Mouse (Mus musculus) limb, embryonic 10.5 days (tissue): Measurements from ENCODE around the gene Rfc5. TPM values are rescaled to one million over a fixed set of nuclear protein-coding genes. Genes with fewer than 3 reads are reported as not detected.
"Not testable (repeated sequence)": the region's sequence is repeated elsewhere in the genome, so short reads cannot be mapped to it uniquely, and the experiment has no call there.

Experiments
- DNase-seq: peaks from one replicate; pipeline ENCODE4 v3.0.0-alpha.2; 2017; ENCODE audit warnings: low spot score
- H3K27ac ChIP-seq: fragments of 300-500 bp; sonication (generic); 2 replicates; pipeline ENCODE4 v1.5.1; 2016; ENCODE audit warnings: mild to moderate bottlenecking
- H3K27me3 ChIP-seq: fragments of 300-500 bp; sonication (generic); 2 replicates; pipeline ENCODE4 v1.6.1; 2016; ENCODE audit warnings: low read depth, mild to moderate bottlenecking; ENCODE audit not compliant: poor library complexity, severe bottlenecking
- H3K36me3 ChIP-seq: fragments of 300-500 bp; sonication (generic); 2 replicates; pipeline ENCODE4 v1.6.1; 2016; ENCODE audit warnings: mild to moderate bottlenecking, moderate library complexity
- H3K4me1 ChIP-seq: fragments of 300-500 bp; sonication (generic); 2 replicates; pipeline ENCODE4 v1.6.1; 2016
- H3K4me3 ChIP-seq: fragments of 300-500 bp; sonication (generic); 2 replicates; pipeline ENCODE4 v1.5.1; 2016; ENCODE audit warnings: mild to moderate bottlenecking, moderate library complexity
- H3K9me3 ChIP-seq: fragments of 300-500 bp; sonication (generic); replicated peaks from 2 replicates; pipeline ENCODE4 v1.6.1; 2016; ENCODE audit warnings: mild to moderate bottlenecking
- WGBS: fragments of 180-500 bp; shearing (Covaris S2); methylation state at CpG from one replicate; pipeline ENCODE4 v1.1.7; 2016; 5-methylcytosine and 5-hydroxymethylcytosine counted together
- polyA plus RNA-seq: library from polyadenylated mRNA; unstranded; fragments of >200 nt; fragmentation: Nextera tagmentation; extraction: Ambion mirVana; gene quantifications from 2 replicates; pipeline ENCODE4 v1.2.1, GENCODE M21; 2016

The Rfc5 gene
- 159 and 167 TPM in 2 replicates for polyA plus RNA-seq

- Histone ChIP-seq H3K4me3 (peak within 1 kb of the TSS; percentile 85), H3K4me1 (peaks cover 17% of the 10 kb centered on the region), H3K27me3 (no peaks in the 10 kb centered on the region), H3K36me3 (peaks cover 35% of the 10 kb centered on the region), H3K9me3 (peaks cover 6% of the 10 kb centered on the region; the same call in 1 of the 2 replicates), H3K27ac (peak within 1 kb of the TSS; percentile 95)
- peak; percentile 98 for DNase-seq
- under 1% methylated on average over 44 of the region's 44 CpGs for WGBS
Observed at GRCm38 (mm10) chr5:117388877-117389276, at the start of gene Rfc5. TSS of gene Rfc5 (minus strand) at chr5:117389047.

DNA sequence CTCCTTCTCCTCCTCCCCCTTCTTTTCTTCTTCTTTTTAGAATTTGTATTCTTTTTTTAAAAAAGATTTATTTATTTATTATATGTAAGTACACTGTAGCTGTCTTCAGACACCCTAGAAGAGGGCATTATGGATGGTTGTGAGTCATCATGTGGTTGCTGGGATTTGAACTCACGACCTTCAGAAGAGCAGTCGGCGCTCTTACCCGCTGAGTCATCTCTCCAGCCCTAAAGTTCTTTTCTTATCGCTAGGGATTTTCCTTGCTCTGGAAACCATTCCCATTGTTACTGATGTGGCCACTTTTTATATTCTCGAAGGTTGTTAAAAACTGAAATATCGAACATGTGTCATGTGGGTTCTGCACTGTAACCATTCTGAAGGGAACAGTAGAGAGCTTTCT, 44.7 kb upstream of the Rfc5 start:
- H3K27ac ChIP-seq, H3K27me3 ChIP-seq, H3K9me3 ChIP-seq, H3K4me1 ChIP-seq, H3K36me3 ChIP-seq, DNase-seq, H3K4me3 ChIP-seq: not testable (repeated sequence)
- 93% methylated on average over 7 of the region's 7 CpGs for WGBS

DNA sequence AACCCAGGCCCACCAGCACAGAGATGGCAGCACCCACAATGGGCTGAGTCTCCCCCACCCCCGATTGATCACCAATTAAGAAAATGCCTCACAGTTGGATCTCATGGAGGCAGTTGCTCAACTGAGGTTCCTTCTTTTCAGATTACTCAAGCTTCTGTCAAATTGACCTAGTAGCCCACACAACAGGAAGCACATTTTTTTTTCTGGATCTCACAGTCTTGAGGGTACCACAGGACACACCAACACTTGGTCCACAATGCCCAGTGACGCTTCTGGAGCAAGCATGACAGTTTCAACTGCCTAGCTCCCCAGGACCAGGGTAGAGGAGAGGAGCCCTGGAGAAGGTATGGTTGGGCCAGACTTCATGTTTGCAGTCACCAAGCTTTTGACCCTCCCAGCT, 28.6 kb upstream of the Rfc5 start:
- Histone ChIP-seq H3K4me1 (peaks cover 20% of the 10 kb centered on the region), H3K4me3 (no peak overlapping the region), H3K27me3 (peaks cover 52% of the 10 kb centered on the region), H3K27ac (no peak overlapping the region), H3K9me3 (no peaks in the 10 kb centered on the region), H3K36me3 (no peaks in the 10 kb centered on the region)
- 84% methylated on average over 2 of the region's 2 CpGs for WGBS
- no peak for DNase-seq

- no peak overlapping the region for H3K4me3 ChIP-seq
- no peak for DNase-seq
Observed at GRCm38 (mm10) chr5:117415011-117415912, 26.4 kb upstream of the Rfc5 start.

GRCm38 (mm10) chr5:117414611-117415010, 25.8 kb upstream of the Rfc5 start:
- no peaks in the 10 kb centered on the region for H3K36me3 ChIP-seq
- peak overlapping the region; percentile 70 for H3K4me3 ChIP-seq
- no peak overlapping the region for H3K27ac ChIP-seq
- WGBS, result 1% methylated on average over 10 of the region's 10 CpGs
- peaks cover 80% of the 10 kb centered on the region for H3K27me3 ChIP-seq
- peaks cover 20% of the 10 kb centered on the region for H3K4me1 ChIP-seq
- DNase-seq, result no peak
- H3K9me3 ChIP-seq, result no peaks in the 10 kb centered on the region

More at GRCm38 (mm10) chr5:117415011-117415912, 26.4 kb upstream of the Rfc5 start:
- WGBS, result 23% methylated on average over 19 of the region's 19 CpGs
- Histone ChIP-seq H3K36me3 (no peaks in the 10 kb centered on the region), H3K4me1 (peaks cover 20% of the 10 kb centered on the region), H3K27me3 (peaks cover 74% of the 10 kb centered on the region), H3K27ac (no peak overlapping the region), H3K9me3 (no peaks in the 10 kb centered on the region)

DNA sequence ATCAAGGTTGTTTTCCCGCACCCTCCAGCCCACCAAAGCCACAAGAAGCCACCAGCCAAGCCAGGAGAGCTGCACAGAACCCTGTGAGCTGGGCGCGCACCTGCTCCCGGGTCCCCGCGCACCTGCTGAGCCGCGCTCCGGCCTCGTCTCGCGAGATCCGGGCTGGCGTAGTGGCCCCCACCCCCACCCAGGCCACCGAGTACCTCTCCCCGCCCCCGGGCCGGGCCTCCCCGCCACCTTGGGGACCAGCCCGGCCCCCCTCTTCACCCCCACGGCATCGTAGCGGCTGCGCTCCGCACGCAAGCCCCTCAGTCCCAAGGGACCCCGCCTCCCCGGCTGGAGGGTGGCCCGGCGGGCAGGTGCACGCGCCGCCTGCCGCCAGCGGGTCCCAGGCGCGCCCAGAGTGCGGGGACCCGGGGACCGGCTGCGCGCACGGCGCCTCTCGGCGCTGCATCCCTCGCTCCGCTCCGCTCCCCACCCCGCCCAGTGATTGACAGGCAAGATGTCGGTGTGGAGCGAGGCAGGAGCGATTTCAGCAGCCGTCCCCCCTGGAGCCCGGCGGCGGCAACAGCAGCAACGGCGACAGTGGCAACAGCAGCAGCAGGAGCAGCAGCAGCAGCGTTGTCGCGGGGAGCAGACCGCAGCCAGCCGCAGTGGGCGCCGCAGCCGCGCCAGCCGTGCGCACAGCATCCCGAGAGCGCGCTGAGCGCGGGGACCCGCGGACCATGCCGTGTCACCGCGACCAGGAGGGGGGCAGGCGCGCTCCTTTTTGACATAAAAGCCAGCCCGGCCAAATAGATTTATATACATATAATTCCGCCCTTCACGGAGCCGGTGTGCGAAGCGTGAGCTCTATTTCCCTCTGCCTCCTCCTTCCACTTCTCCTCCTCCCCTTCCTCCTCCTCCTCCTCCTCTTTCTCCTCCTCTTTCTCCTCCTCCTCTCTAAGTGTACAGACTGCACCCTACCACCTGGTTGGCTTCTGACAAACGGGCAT, 25.0 kb upstream of the Rfc5 start, which contains the start of gene Ksr2:
Gene Ksr2, plus strand, starts transcription at position 494 of the 995 bp plus-strand sequence.
- Histone ChIP-seq H3K27me3 (peaks cover 86% of the 10 kb centered on the region), H3K4me3 (peak within 1 kb of the TSS; percentile 70), H3K36me3 (no peaks in the 10 kb centered on the region), H3K9me3 (no peaks in the 10 kb centered on the region), H3K4me1 (peaks cover 20% of the 10 kb centered on the region), H3K27ac (no peak within 1 kb of the TSS)
- DNase-seq, result peak; percentile 71
- under 1% methylated on average over 88 of the region's 89 CpGs for WGBS

DNA sequence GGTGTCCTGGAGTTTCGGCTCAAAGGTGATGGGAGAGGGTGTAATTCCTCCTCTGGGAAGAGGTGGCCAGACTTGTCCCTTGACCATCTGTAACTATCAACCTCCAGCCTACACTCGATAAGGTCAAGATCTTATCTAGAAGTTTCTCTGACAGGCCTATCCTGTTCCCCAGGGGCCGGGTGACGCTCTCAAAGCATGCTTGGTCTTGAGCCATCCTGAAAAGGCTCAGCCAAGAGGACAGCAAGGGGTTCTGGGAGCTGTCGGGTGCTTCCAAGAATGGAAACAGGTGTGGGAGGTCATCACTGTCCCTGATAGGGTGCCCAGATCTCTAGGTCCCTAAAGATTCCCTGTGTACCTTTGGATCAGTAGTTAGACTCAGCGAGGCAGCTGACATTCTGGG, 20.5 kb upstream of the Rfc5 start:
- peaks cover 13% of the 10 kb centered on the region for H3K4me1 ChIP-seq
- H3K4me3 ChIP-seq, result no peak overlapping the region
- H3K36me3 ChIP-seq, result no peaks in the 10 kb centered on the region
- 76% methylated on average over 6 of the region's 6 CpGs for WGBS
- no peak for DNase-seq
- H3K27me3 ChIP-seq, result peaks cover 53% of the 10 kb centered on the region
- no peaks in the 10 kb centered on the region for H3K9me3 ChIP-seq
- H3K27ac ChIP-seq, result no peak overlapping the region

DNA sequence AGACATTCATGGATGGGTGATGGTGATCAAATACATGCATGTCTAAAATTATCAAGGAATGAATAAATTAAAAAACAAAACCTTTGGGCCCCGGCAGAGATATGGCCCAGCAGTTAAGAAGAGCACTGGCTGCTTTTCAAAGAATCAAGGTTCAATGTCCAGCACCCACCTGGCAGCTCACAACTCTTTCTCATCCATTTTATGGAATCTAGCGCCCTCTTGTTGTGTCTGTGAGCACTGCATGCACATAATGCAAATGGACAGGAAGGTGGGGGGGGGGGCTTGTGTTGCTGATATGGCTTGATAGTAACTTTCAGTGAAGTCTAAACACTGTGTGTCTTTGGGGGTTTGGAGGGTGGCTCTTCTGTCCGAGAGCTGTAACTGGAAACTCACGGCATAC, 19.4 kb upstream of the Rfc5 start:
- H3K9me3 ChIP-seq, result no peaks in the 10 kb centered on the region
- peaks cover 42% of the 10 kb centered on the region for H3K27me3 ChIP-seq
- no peak overlapping the region for H3K27ac ChIP-seq
- H3K4me1 ChIP-seq, result peaks cover 2% of the 10 kb centered on the region; the same call in 1 of the 2 replicates
- no peak overlapping the region for H3K4me3 ChIP-seq
- 70% methylated on average over 4 of the region's 4 CpGs for WGBS
- no peak for DNase-seq
- H3K36me3 ChIP-seq, result no peaks in the 10 kb centered on the region

DNA sequence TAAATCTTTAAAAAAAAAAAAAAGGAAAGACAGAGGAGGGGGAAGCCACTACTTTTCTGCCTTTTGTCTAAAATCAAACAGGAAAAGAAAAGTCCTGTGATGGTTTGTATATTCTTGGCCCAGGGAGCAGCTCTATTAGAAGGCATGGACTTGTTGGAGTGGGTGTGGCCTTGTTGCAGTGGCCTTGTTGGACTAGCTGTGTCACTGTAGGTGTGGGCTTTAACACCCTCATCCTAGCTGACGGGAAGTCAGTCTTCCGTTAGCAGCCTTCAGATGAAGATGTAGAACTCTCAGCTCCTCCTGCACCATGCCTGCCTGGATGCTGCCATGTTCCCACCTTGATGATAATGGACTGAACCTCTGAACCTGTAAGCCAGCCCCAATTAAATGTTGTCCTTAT, 15.8 kb upstream of the Rfc5 start:
- H3K9me3 ChIP-seq, DNase-seq, H3K4me3 ChIP-seq, H3K36me3 ChIP-seq, H3K4me1 ChIP-seq, H3K27ac ChIP-seq, H3K27me3 ChIP-seq: not testable (repeated sequence)
- WGBS, result 86% methylated on average over 2 of the region's 2 CpGs

DNA sequence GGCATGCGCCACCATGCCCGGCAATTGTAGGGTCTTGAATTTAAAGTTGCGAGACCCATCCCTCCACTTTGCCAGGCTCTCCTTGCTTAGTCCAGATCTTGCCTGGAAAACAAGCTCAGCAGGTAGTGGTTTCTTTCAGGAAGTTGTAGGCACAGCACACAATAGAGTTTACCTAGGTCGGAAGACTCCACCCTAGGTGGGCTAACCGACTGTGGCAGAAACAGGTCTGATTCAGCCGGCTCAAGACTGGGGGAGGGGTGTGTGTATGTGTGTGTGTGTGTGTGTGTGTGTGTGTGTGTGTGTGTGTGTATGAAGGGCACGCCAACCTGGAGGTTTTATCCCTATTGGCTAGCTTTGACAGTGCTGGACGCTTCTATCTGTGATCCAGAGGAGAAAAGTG, 14.8 kb upstream of the Rfc5 start:
- DNase-seq, result no peak

DNA sequence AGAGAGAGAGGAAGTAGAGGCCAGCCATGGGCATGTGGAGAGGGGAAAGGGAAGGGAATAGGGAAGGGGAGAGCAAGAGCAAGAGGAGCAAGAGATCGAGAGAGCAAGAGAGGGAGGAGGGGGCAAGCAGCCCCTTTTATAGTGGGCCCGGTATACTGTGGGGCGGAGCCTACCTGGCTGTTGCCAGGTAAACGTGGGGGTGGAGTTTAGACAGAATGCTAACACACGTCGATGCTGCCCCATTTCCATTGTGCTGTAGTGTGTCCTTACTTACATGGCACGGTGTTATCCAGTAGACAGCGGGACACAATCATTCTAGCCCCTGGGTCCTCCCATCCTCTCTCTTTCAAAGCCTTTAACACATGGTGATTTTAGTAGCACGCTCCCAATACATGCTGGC, 10.4 kb upstream of the Rfc5 start:
- no peaks in the 10 kb centered on the region for H3K9me3 ChIP-seq
- H3K27me3 ChIP-seq, result no peaks in the 10 kb centered on the region
- no peaks in the 10 kb centered on the region for H3K36me3 ChIP-seq
- H3K4me1 ChIP-seq, result no peaks in the 10 kb centered on the region
- 78% methylated on average over 9 of the region's 9 CpGs for WGBS
- H3K4me3 ChIP-seq, result no peak overlapping the region
- no peak for DNase-seq
- H3K27ac ChIP-seq, result no peak overlapping the region

More for the DNA sequence above, 14.8 kb upstream of the Rfc5 start:
- 89% methylated on average over 8 of the region's 8 CpGs for WGBS
- H3K4me3 ChIP-seq, result no peak overlapping the region
- no peaks in the 10 kb centered on the region for H3K27me3 ChIP-seq
- no peak overlapping the region for H3K27ac ChIP-seq
- no peaks in the 10 kb centered on the region for H3K4me1 ChIP-seq
- no peaks in the 10 kb centered on the region for H3K9me3 ChIP-seq
- H3K36me3 ChIP-seq, result no peaks in the 10 kb centered on the region

DNA sequence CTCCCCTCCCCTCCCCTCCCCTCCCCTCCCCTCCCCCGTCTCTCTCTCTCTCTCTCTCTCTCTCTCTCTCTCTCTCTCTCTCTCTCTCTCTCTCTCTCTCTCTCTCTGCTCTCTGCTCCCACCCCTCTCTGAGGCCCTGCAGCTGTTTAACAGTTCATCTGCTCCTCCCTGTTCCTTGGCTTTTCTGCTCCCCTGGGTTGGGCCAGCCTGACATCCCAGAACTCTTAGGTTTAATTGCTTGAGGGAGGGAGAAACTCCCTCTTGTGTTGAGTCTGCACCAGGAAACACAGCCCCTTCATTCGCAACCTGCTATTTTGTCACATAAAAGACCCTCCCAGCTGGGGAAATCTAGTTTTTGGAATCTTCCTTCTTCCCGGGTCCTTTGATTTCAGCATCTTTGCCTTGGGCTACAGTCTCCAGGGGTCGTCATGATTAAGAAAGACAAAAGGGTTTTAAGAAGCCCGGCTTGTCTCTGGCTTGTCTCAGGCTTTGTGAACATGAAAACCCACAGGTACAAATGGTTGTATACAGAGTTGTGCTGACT, 9.2 kb upstream of the Rfc5 start:
- DNase-seq, result no peak
- H3K36me3 ChIP-seq, result no peaks in the 10 kb centered on the region
- peaks cover 3% of the 10 kb centered on the region; the same call in 1 of the 2 replicates for H3K9me3 ChIP-seq
- no peak overlapping the region for H3K27ac ChIP-seq
- 38% methylated on average over 4 of the region's 5 CpGs for WGBS
- H3K27me3 ChIP-seq, result no peaks in the 10 kb centered on the region
- no peak overlapping the region for H3K4me3 ChIP-seq
- no peaks in the 10 kb centered on the region for H3K4me1 ChIP-seq
